Mouse (Mus musculus) kidney, adult 18-20 months (tissue): Measurements from ENCODE around the gene Smagp.

Experiments
- DNase-seq: peaks from one replicate; pipeline ENCODE4 v3.0.0; 2021

Smagp gene

DNA sequence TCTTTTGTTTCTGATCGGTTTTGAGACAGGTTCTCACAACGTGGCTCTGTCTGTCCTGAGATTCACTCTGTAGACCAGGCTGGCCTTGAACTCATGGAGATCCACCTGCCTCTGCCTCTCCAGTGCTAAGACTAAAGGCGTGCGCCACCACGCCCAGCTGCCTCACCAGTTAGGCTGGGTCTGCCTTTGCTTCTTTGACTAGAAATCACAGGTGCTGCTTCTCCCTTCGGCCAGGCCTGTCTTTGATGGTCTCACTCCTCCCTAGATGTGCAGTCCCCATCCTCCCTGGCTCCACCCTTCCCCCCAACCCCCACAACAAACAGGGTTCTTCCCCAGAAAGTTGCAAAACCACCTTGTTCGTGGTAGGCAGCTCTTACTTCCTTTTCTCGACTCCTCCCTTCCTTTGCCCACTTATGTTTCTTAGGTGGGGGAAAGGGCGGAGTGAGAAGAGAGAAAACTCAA is 28.1 kb upstream of the Smagp start:
- no peak for DNase-seq

DNA sequence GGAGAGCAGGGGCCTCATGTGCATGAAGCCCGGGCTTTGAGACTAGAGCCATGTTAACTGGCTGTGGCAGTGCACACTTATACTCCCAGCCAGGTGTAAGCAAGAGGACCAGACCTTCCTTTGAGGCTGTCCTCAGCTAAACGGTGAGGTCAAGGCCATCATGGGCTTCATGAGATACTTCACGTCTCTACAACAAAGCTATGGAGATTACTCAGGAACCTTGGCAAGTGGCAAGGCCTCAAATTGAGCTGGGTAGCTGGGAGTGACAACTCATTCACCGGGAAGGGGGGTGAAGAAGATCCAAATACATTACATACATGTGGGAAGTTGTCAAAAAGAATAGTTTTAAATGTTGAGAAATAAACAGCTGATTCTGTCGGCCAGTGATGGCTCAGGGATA is 24.1 kb upstream of the Smagp start:
- DNase-seq = no peak

DNA sequence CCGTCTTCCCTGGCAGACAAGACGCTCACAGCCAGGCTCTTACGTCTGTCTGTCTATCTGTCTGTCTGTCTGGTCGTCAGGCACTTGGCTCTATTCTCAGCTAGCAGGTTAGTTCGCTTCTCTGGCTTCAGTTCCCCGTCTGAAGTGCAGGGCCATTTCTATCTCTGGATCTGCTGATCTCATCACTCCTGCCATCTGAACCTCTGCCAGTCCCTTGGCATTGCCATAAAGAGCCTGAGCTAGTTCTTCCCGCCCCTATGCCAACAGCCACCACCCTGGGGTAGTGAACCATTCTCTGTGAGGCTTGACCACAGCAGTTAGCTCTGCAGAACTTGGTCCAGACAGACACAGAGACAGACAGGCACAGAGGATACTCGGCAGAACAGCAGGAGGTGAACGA is 23.6 kb upstream of the Smagp start:
- DNase-seq = peak; percentile 56

DNA sequence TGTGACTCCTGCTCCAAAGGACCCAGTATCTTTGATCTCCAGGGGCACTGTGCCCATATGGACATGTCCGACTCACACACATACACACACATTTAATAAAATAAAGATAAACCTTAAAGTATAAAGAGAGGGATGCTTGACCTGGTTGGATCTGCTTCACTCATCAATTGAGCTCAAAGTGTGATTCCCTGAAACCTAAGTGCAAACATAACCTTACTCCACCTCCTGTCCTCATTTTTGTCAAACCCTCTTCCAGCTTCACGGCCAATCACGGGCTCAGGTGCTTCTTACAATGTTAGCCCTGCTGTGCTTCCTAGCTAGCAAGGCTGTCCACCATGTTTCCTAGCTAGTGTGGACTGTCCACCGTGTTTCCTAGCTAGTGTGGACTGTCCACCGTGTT is 18.5 kb upstream of the Smagp start:
- no peak for DNase-seq

DNA sequence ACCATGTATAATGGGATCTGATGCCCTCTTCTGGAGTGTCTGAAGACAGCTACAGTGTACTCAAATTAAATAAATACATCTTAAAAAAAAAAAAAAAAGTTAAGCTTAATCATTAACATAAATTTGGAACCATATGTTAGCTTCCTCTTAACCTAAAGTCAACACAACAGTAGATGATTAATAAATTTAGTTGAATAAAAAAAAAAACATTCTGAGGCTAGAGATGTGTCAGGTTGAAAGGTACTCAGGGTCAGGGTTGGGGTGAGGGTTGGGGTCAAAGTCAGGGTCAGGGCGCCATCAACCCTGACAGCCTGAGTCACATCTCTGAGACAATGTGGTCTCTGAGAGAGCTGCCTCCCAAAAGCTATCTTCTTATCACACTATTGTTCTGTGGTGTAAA is 17.5 kb upstream of the Smagp start:
- no peak for DNase-seq

DNA sequence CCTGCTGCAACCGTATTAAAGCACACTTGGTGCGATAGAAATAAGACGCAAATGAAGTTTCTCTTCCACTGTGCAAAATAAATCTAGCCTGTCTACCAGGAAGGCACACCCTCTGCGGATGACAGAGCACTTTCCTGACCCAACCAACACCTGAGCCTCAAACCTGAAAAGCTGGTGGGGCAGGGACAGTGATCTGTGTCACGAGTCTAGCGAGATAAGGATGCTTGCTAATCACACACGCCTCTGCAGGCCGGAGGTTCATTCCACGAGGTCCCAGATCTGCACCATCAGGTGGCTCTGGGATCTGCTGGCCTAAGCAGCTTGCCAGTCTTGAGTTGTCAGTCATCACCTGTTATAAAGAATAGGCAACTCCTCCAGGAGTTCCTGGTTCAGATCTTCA is 14.9 kb upstream of the Smagp start:
- no peak for DNase-seq

DNA sequence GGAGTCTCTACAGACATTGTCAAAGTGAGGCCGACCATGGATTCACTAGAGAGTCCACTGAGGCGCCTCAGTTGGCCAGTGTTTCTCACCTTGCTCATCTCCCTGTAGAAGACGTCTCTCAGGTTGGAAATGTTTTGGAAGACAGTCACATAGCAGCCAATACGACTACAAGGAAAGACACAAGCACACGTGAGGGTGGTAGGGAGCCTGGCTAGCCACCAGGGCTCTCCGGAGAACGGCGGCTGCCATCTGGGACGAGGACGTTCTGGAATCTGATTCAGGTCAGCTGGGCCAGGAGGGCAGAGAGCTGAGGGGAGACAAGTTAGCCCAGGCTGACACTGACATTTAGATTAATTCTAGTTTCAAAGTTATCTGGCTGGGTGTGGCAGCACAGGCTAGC is 13.4 kb upstream of the Smagp start:
- DNase-seq = no peak

DNA sequence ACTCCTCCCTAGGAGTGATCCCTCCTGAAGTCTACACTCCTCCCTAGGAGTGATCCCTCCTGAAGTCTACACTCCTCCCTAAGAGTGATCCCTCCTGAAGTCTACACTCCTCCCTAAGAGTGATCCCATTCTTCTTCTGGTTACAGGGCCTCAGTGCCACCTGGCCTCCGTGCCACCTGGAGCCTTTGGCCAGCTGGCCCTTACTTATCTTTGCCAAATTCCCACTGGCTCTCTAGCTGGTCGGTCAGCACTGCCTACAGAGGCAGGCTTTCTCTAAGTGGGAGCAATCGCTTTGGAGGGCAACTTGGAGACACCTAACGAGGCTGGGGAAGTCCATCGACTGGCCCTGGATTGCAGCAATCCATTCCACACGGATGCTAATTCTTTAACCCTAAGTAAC is 9.4 kb upstream of the Smagp start:
- no peak for DNase-seq

DNA sequence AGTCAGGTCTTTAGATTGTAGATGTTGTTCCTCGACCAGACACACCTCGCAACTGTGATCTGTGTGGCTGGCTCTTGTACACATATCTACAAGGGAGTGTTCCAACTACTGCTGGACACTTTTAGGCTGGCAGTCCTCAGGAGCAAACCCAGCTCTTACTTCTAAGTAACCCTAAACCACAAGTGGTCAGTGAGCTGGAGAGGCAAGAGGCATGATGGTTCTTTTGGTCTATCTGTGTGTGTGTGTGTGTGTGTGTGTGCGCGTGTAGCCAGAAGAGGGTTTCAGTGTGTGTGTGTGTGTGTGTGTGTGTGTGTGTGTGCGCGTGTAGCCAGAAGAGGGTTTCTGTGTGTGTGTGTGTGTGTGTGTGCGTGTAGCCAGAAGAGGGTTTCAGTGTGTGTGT is 5.7 kb upstream of the Smagp start:
- no peak for DNase-seq

DNA sequence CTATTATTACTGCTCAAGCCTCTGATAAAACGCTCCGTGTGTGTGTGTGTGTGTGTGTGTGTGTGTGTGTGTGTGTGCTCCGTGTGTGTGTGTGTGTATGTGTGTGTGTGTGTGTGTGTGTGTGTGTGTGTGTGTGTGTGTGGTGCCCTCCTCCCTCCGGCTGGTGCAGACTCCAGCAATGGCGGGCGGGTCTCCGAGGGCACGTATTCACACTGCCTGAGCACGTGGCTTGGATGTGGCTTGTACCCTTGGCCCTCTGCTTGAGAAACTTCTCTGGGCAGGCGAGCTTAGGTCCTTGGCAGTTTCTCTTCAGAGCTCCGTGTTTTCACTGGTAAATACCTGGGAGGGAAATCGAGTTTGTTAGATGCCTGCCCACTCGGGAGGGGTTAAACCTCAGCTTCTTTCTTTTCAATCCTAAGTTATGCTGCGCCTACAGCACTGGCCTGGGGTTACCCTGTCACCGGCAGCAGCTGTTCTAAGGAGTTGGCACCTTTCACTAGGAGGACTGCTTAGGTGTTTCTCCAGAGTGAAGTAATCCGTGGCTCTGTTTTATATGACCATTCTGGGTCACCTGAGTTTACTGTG is 4.6 kb upstream of the Smagp start:
- DNase-seq = peak; percentile 35

DNA sequence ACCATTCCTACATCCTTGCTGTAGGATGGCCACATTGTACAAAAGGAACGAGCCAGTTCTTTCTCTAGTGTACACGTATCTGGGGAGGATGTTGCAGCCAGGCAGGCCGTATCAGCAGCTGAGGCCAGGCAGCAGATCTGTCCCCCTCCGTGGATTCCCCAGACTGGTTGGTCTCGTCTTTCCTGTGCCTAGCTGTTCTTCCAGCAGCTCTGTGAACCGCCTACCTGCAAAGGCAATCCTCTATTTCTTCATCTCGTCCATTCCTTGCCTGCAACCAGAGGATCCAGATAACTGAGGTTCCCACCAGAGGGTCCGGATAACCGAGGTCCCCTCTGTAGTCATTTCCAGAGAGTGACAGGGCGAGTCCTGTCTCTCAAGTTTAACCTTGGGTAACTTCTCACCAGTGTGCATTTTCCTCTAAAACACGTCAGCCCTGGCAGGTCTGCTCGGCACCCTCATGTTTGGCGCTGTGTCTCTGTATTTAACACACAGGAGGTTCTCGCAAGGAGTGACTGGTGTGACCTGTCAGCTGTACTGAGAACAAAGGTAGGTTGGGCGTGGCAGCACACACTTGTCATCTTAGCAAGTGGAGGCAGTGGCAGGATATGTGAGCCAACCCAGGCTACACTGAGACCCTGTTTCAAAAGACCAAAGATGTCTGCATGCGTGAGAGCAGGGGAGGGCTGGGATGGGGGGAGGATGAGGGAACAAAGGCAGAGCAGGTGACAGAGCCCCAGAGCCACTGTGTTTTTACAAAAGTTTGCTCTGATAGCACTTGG is 3.4 kb upstream of the Smagp start:
- DNase-seq = no peak

DNA sequence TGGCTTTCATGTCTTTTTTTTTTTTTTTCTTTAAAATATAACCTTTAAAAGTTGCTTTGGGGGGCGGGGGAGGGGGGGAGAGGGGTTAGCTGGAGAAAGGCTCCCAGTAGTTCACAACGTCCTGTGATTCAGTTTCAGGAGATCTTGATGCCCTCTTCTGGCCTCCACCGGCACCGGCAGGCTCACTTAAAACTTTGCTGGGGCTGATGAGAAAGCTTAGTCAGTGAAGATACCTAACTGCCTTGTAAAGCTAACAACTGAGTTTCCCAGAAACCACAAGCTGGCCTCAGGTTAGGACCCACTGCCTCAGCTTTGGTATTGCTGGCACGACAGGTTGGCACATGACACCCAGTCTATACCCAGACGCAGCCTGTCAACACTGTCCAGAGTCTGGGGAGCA is 921 bp upstream of the Smagp start:
- DNase-seq = peak; percentile 63

DNA sequence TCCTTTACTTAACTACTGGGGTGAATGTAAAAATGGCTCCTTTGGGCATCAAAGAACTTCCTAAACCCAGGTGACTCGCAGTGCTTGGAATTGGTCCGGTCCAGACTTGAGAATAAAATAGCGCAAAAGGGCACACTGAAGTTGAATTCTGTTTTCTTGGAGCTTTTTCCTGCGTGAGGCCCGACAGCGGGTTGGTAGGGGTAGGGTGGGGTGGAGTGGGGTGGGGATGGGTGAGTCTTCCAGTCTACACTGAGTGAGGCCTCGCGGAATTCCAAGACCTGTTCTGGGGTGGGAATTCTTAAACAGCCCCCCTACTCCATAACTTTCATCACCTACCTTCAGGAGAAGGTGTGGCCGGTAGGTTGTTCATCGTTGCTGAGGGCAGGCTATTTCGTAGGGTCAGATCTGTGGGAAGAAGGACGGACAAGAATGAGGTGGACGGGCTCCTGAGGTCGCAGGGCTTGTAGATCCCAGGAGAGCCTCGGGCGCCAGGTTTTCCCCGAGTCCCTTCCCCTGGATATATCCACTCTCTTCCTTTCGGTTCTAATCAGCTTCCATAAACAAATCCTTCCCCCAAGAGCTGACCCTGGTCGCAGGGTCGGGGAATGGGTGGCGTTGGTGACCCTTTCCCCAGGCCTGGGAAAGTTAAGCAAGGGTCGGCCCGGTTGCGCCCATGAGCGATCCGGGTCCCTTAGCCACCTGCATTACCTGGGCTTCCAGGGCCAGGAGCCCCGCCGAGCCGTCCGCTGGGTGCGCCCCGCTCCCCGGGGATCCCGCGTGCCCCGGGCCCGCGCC is 692 bp downstream of the Smagp start:
- DNase-seq = no peak

DNA sequence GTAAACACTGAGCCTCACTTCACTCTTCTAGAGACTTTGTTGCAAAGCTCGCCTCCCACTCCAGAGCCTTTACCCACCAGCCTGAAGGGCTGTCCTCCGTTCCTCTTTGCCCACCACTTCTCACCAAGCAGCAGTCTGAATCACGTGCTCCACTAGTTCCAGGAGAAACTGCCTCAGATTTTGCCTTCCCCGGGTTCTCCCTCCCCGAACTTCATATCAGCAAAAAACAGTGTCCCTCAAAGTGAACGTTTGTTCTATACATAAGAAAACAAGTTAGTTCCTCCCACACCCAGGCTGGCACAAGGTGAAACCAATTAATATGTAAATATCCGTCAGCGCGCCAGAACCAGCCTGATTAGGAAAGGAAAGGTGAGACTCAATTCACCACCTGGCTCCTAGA is 1.5 kb downstream of the Smagp start:
- DNase-seq = peak; percentile 23

DNA sequence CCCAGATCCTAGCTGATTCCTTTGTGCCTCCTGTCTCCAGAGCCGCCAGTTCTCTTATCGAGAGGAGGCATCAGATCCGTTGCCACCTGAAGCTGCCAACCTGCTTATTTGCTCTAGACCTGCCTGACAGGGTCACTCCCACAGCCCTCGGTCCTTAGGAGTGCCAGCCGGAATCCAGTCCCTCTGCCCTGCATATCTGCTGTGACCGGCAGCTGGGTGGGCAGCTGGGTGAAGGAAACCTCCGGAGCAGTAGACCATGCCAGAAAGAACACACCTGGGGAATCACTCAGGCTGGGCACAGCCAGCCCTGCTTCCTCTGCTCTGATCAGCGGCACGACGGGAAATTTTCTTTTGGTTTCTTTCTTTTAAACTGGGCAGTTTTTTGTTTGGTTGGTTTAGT is 3.4 kb downstream of the Smagp start:
- DNase-seq = no peak

DNA sequence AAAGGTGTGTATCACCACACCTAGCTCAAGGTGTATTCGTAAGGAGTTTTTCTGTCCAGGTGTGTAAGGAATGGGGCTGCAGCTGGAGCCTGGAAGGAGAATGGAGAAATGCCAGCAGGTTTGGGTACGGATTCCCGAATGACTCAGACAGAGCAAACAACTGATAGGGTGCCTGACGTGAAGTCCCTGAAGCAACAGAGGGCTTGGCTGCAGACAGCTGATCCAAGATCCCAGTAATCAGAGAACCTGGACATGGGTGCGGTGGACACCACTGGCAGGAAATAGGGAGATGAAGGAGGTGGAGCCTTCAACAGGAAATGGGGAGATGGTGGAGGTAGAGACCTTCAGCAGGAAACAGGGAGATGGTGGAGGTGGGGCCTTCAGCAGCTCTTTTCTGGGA is 4.4 kb downstream of the Smagp start:
- no peak for DNase-seq

DNA sequence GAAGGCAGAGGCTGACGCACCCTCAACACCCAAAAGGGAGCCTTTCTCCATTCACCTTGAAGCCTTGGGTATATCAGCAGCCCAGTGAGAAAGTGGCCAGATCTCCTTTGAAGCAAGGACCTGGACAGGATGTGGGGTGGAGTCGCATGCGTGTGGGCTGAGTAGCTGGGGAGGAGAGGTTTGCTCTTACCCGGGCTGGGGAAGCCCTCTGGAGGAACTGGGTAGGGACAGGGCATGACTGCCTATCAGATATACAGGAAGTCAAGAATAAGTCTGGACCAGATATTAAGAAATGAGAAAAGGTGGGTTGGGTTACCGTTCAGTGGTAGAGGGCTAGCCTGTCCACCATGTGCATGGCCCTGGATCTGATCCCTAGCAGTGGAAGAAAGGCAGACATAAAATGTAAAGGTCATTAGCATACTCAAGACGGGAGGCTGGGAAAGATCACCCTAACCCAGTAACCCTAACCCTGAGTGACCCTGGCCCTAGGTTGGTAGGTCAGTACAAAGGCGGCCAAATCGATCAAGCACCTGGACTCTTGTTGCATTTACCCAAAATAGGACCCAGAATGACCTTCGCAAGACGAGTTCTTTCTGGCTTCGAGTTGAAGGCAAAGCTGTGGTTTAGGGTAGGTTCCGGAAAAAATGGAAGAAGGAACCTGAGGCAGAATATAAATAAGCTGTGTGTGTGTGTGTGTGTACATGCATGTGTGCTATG is 5.1 kb downstream of the Smagp start:
- no peak for DNase-seq

DNA sequence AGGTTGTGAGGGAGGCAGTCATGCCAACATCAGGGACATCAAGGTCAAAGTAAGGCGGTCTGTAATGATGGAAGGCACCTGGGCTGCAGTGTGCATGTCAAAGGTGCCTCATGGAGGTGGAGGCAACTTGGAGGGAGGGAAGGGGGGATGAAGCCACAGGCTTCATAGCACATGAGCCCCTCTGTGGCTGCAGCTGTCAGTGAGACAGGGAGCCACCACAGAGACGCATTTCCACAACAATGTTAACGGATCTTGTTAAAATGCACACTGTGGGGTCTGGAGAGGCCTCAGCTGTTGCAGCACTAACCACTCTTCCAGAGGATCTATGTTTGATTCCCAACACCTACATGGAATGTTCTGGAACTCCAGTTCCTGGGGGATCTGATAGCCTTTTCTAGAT is 6.6 kb downstream of the Smagp start:
- no peak for DNase-seq

DNA sequence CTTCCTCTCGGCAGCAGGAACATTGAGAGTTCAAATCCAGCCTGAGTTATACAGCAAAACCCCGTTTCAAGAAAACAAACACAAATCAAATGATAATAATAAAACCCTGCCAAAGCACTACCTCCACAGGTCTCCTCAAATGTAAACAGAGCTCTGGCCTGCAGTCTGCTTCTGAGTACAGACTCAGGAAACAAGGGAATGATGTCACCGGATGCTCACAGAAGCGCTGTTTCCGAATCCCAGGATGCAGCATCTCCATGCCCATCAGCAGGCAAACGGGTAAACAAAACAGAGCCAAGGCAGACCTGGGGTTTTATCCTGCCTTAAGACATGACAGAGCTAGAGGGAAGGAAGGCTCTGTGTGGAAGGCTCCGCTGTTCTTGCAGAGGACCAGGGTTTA is 7.9 kb downstream of the Smagp start:
- DNase-seq = no peak

DNA sequence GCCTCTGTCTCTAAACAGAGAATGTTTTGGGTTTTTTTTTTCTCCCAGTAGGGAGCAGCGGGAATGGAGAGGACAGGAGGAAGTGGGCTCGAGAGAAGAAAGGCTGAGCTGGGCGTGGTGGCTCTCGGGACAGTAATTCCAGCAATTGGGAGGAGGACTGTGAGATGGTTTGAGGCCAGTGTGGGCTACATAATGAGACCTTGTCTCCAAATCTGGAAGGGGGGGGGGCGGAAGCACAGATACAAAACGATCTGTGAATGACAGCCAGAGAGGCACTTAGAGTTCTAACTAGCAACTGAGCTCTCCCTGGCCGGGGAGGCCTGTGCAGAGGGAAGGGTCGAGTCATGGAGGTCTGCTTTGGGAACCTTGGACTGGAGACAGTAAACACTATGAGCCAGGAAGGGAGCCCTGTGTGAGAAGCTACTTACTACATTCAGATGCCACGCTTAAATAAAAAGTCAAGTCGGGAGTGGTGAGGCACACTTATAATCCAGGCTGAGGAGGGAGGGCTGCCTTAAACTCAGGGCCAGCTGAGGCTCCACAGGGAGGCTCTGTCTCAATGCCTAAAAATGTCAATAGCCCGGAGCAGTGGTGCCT is 8.9 kb downstream of the Smagp start:
- DNase-seq = no peak

DNA sequence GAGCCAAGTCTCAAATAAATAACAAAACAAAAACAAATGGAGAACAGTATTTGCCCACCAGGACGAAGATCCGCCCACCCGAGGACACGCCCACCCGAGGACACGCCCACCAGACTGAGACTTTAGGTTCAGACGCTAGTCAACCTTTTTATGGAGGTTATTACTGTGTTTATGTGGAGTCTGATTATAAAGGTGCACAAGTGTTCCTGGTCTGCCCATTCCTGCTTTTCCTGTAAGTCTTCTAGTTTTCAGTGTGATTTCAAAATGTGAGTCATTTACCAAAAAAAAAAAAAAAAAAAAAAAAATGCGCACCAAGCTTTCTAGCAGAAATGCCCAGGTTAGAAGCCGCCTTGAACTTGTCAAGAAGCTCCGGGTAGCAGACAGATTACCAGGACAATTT is 9.5 kb downstream of the Smagp start:
- no peak for DNase-seq

DNA sequence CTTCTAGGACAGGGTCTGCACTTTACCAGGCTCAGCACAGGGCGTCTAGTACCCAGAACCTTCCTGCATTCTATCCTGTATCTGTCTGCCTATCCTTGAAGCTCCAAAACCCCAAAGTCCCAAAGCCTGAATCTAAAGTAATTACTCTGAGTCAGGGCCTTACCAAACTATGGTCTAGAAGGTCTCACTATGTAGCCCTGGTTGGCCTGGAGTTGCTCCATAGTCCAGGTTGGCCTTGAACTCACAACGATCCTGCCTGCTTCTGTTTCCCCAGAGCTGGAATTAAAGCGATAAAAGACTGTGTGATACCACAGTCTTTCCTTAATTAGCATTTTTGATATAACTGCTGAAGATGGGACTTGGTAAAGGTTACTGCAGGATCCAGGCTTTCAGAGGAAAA is 12.3 kb downstream of the Smagp start:
- no peak for DNase-seq

DNA sequence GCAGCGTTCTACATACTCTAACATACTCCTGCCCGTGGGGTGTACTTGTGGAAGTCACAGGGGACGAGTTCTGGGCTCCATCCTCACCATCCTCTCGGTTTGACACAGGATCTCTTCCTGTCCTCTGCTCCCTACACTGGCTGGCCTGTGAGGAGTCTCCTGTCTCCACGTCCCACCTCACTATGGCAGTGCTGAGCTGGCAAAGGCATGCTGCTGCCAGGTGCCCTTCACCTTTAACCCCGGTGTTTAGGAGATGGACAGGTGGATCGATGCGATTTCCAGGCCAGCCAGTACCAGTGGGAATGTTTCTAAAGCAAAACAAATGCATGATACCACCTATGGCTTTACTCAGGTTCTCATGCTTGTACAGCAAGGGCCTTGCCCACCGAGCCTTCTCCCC is 13.0 kb downstream of the Smagp start:
- DNase-seq = no peak
